Mouse (Mus musculus) ES-Bruce4 (cell line): ENCODE measurements around the gene H1foo.

Experiments used
- EP300 ChIP-seq: IDR thresholded peaks from 2 replicates; pipeline ENCODE4 v1.6.1; 2011; ENCODE audit warnings: low read depth, low read length; ENCODE audit not compliant: insufficient read depth
- POLR2A ChIP-seq: IDR thresholded peaks from one replicate; pipeline ENCODE4 v1.8.1; 2011; ENCODE audit warnings: low read length; ENCODE audit not compliant: insufficient read depth

GRCm38 (mm10) chr6:115896346-115896745 lies 48.4 kb upstream of the H1foo start:
- TF ChIP-seq POLR2A: no peak
- TF ChIP-seq EP300: no peak
